Mouse (Mus musculus) testis, adult 2 months (tissue): Measurements from ENCODE around the gene Kcna7.

ENCODE experiments used
- CTCF ChIP-seq: fragments of 200-500 bp; IDR thresholded peaks from 2 replicates; pipeline ENCODE4 v1.5.1; 2012; ENCODE audit warnings: low read depth, mild to moderate bottlenecking, inconsistent platforms, low read length, moderate library complexity; ENCODE audit not compliant: control insufficient read depth, insufficient read depth, insufficient replicate concordance
- POLR2A ChIP-seq: fragments of 200-500 bp; IDR thresholded peaks from 2 replicates; pipeline ENCODE4 v1.6.1; 2012; ENCODE audit warnings: low read depth, mild to moderate bottlenecking, inconsistent platforms, low read length, moderate library complexity; ENCODE audit not compliant: control insufficient read depth

DNA sequence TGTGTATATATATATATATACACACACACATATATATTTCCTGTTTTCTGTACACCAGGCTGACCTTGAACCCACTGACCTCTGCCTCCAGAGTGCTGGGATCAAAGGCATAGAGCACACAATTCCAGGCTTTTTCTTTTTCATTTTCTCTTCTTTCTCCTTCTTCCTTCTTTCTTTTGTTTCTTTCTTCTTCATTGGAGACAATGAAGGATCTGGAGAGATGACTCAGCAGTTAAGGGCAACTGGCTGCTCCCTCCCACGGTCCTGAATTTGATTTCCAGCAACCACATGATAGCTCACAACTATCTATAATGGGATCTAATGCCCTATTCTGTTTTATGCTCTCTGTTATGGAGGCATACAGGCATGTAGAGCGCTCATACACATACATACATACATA lies 8.7 kb upstream of the Kcna7 start:
- TF ChIP-seq POLR2A (no peak), CTCF (no peak)
